Mouse (Mus musculus) midbrain, embryonic 14.5 days (tissue): ENCODE measurements around the gene AC161166.1. TPM values are rescaled to one million over a fixed set of nuclear protein-coding genes. Genes with fewer than 3 reads are reported as not detected.

Experiments
- ATAC-seq: fragments of 200-750 bp; cut with Nextera tagmentation; 2 replicates; pipeline ENCODE4 v1.8.0; 2017; ENCODE audit warnings: moderate number of reproducible peaks, moderate library complexity; ENCODE audit not compliant: low FRiP score, low TSS enrichment
- DNase-seq: peaks from one replicate; pipeline ENCODE4 v3.0.0-alpha.2; 2015
- H3K27ac ChIP-seq: fragments of 300-500 bp; sonication (generic); replicated peaks from 2 replicates; pipeline ENCODE4 v1.5.1; 2014; ENCODE audit warnings: mild to moderate bottlenecking, low read depth, low read length, moderate library complexity
- H3K27me3 ChIP-seq: fragments of 300-500 bp; sonication (generic); 2 replicates; pipeline ENCODE4 v1.6.1; 2014; ENCODE audit warnings: low read length, control low read depth, mixed read lengths; ENCODE audit not compliant: control insufficient read depth, insufficient read depth
- H3K36me3 ChIP-seq: fragments of 300-500 bp; sonication (generic); 2 replicates; pipeline ENCODE4 v1.6.1; 2014; ENCODE audit warnings: low read length, control low read depth; ENCODE audit not compliant: control insufficient read depth, insufficient read depth
- H3K4me1 ChIP-seq: fragments of 300-500 bp; sonication (generic); 2 replicates; pipeline ENCODE4 v1.6.1; 2014; ENCODE audit warnings: mild to moderate bottlenecking, antibody characterized with exemption, low read length, control low read depth; ENCODE audit not compliant: control insufficient read depth, insufficient read depth
- H3K4me2 ChIP-seq: fragments of 300-500 bp; sonication (generic); 2 replicates; pipeline ENCODE4 v1.6.1; 2014; ENCODE audit warnings: mild to moderate bottlenecking, low read length, moderate library complexity
- H3K4me3 ChIP-seq: fragments of 300-500 bp; sonication (generic); replicated peaks from 2 replicates; pipeline ENCODE4 v1.5.1; 2014; ENCODE audit warnings: low read depth, low read length
- H3K9ac ChIP-seq: fragments of 300-500 bp; sonication (generic); replicated peaks from 2 replicates; pipeline ENCODE4 v1.6.1; 2014; ENCODE audit warnings: mild to moderate bottlenecking, low read length, moderate library complexity
- H3K9me3 ChIP-seq: fragments of 300-500 bp; sonication (generic); 2 replicates; pipeline ENCODE4 v1.6.1; 2016; ENCODE audit warnings: low read length, control low read depth, mixed read lengths; ENCODE audit not compliant: control insufficient read depth
- WGBS: fragments of 180-500 bp; shearing (Covaris S2); extraction: QIAGEN DNeasy Blood & Tissue Kit; methylation state at CpG from one replicate; pipeline ENCODE4 v1.1.7; 2014; 5-methylcytosine and 5-hydroxymethylcytosine counted together
- polyA plus RNA-seq: library from polyadenylated mRNA; unstranded; fragments of >200 nt; fragmentation: Nextera tagmentation; extraction: Ambion mirVana; gene quantifications from 2 replicates; pipeline ENCODE4 v1.2.1, GENCODE M21; 2014

Gene AC161166.1
- polyA plus RNA-seq, 1 experiment from 2014 or later, result 1.8 TPM

- no peak overlapping the region for H3K27ac ChIP-seq
- no peak overlapping the region for H3K9ac ChIP-seq
- no peaks in the 10 kb centered on the region for H3K9me3 ChIP-seq
- ATAC-seq (no peak), DNase-seq (no peak)
- no peaks in the 10 kb centered on the region for H3K27me3 ChIP-seq
- no peaks in the 10 kb centered on the region for H3K36me3 ChIP-seq
- WGBS, result 92% methylated on average over 5 of the region's 5 CpGs
- no peak overlapping the region for H3K4me2 ChIP-seq
- peaks cover 21% of the 10 kb centered on the region for H3K4me1 ChIP-seq
- no peak overlapping the region for H3K4me3 ChIP-seq
Observed at GRCm38 (mm10) chr7:24478911-24479310, 33.3 kb downstream of the AC161166.1 start.

GRCm38 (mm10) chr7:24476856-24477255, 35.4 kb downstream of the AC161166.1 start:
- peaks cover 13% of the 10 kb centered on the region for H3K4me1 ChIP-seq
- no peak overlapping the region for H3K4me2 ChIP-seq
- H3K9ac ChIP-seq, result no peak overlapping the region
- DNase-seq (no peak), ATAC-seq (no peak)
- H3K36me3 ChIP-seq, result no peaks in the 10 kb centered on the region
- WGBS, result 88% methylated on average over 7 of the region's 7 CpGs
- H3K9me3 ChIP-seq, result no peaks in the 10 kb centered on the region
- H3K27ac ChIP-seq, result no peak overlapping the region
- H3K4me3 ChIP-seq, result no peak overlapping the region
- H3K27me3 ChIP-seq, result no peaks in the 10 kb centered on the region

- H3K9me3 ChIP-seq, result no peaks in the 10 kb centered on the region
- H3K27ac ChIP-seq, result no peak overlapping the region
- no peak overlapping the region for H3K4me2 ChIP-seq
- no peaks in the 10 kb centered on the region for H3K27me3 ChIP-seq
- DNase-seq (no peak), ATAC-seq (no peak)
- WGBS, result 84% methylated on average over 8 of the region's 8 CpGs
- H3K4me1 ChIP-seq, result peaks cover 13% of the 10 kb centered on the region
- no peak overlapping the region for H3K9ac ChIP-seq
- H3K4me3 ChIP-seq, result no peak overlapping the region
- no peaks in the 10 kb centered on the region for H3K36me3 ChIP-seq
Observed at GRCm38 (mm10) chr7:24476338-24476737, 35.9 kb downstream of the AC161166.1 start.

GRCm38 (mm10) chr7:24474811-24475506, 37.3 kb downstream of the AC161166.1 start:
- H3K9ac ChIP-seq, result no peak overlapping the region
- ATAC-seq, result peak; percentile 35; the same call in 1 of the 2 replicates
- H3K4me3 ChIP-seq, result no peak overlapping the region
- H3K4me1 ChIP-seq, result 0 out of 2 replicates have a peak, but pooled peaks cover under 1% of the 10 kb centered on the region
- no peak overlapping the region for H3K27ac ChIP-seq
- WGBS, result 32% methylated on average over 21 of the region's 21 CpGs
- no peak for DNase-seq
- H3K36me3 ChIP-seq, result no peaks in the 10 kb centered on the region
- no peaks in the 10 kb centered on the region for H3K9me3 ChIP-seq
- H3K27me3 ChIP-seq, result no peaks in the 10 kb centered on the region
- H3K4me2 ChIP-seq, result no peak overlapping the region

GRCm38 (mm10) chr7:24473913-24474529, 38.2 kb downstream of the AC161166.1 start:
- no peak overlapping the region for H3K9ac ChIP-seq
- no peaks in the 10 kb centered on the region for H3K4me1 ChIP-seq
- H3K27ac ChIP-seq, result no peak overlapping the region
- H3K36me3 ChIP-seq, result no peaks in the 10 kb centered on the region
- H3K4me2 ChIP-seq, result no peak overlapping the region
- no peak overlapping the region for H3K4me3 ChIP-seq
- H3K9me3 ChIP-seq, result no peaks in the 10 kb centered on the region
- ATAC-seq (no peak), DNase-seq (peak; percentile 76)
- no peaks in the 10 kb centered on the region for H3K27me3 ChIP-seq
- WGBS, result 35% methylated on average over 10 of the region's 10 CpGs

- peak; percentile 56 for DNase-seq
- Histone ChIP-seq H3K27me3 (no peaks in the 10 kb centered on the region), H3K9ac (no peak overlapping the region), H3K36me3 (no peaks in the 10 kb centered on the region), H3K4me2 (no peak overlapping the region), H3K9me3 (no peaks in the 10 kb centered on the region), H3K27ac (no peak overlapping the region), H3K4me3 (no peak overlapping the region), H3K4me1 (no peaks in the 10 kb centered on the region)
- ATAC-seq, result no peak
- 73% methylated on average over 7 of the region's 7 CpGs for WGBS
Observed at GRCm38 (mm10) chr7:24472937-24473336, 39.3 kb downstream of the AC161166.1 start.

GRCm38 (mm10) chr7:24472442-24472841, 39.8 kb downstream of the AC161166.1 start:
- H3K9me3 ChIP-seq, result no peaks in the 10 kb centered on the region
- H3K4me1 ChIP-seq, result no peaks in the 10 kb centered on the region
- no peak overlapping the region for H3K4me2 ChIP-seq
- no peaks in the 10 kb centered on the region for H3K27me3 ChIP-seq
- H3K36me3 ChIP-seq, result no peaks in the 10 kb centered on the region
- 77% methylated on average over 6 of the region's 6 CpGs for WGBS
- H3K9ac ChIP-seq, result no peak overlapping the region
- DNase-seq, result peak; percentile 62
- no peak overlapping the region for H3K27ac ChIP-seq
- no peak for ATAC-seq
- no peak overlapping the region for H3K4me3 ChIP-seq

- no peaks in the 10 kb centered on the region for H3K27me3 ChIP-seq
Observed at GRCm38 (mm10) chr7:24470356-24470755, 41.9 kb downstream of the AC161166.1 start.

GRCm38 (mm10) chr7:24469126-24469525, 43.1 kb downstream of the AC161166.1 start:
- Histone ChIP-seq H3K27ac (no peak overlapping the region), H3K4me2 (no peak overlapping the region), H3K9ac (no peak overlapping the region), H3K4me3 (no peak overlapping the region), H3K36me3 (no peaks in the 10 kb centered on the region), H3K4me1 (no peaks in the 10 kb centered on the region), H3K9me3 (no peaks in the 10 kb centered on the region), H3K27me3 (no peaks in the 10 kb centered on the region)
- ATAC-seq, result no peak
- DNase-seq, result no peak
- WGBS, result 88% methylated on average over 3 of the region's 3 CpGs

More at GRCm38 (mm10) chr7:24470356-24470755, 41.9 kb downstream of the AC161166.1 start:
- 97% methylated on average over 7 of the region's 7 CpGs for WGBS
- Histone ChIP-seq H3K4me3 (no peak overlapping the region), H3K4me2 (no peak overlapping the region), H3K9me3 (no peaks in the 10 kb centered on the region), H3K9ac (no peak overlapping the region), H3K27ac (no peak overlapping the region), H3K4me1 (no peaks in the 10 kb centered on the region), H3K36me3 (no peaks in the 10 kb centered on the region)
- DNase-seq, result no peak
- ATAC-seq, result no peak
